Mouse (Mus musculus) heart, adult 18-20 months (tissue): ENCODE data around the gene Plekhg2. TPM values are rescaled to one million over a fixed set of nuclear protein-coding genes. Genes with fewer than 3 reads are reported as not detected.

Experiments used
- DNase-seq, 2 experiments: peaks; one replicate each; pipeline ENCODE4 v3.0.0; 2021 to 2022; ENCODE audit warnings: mixed read lengths in 1 of 2
- total RNA-seq, 2 experiments: library from RNA; stranded (reverse); gene quantifications; 2 replicates each; pipeline ENCODE4 v1.2.3; 2021

Gene Plekhg2
- total RNA-seq, 2 experiments from 2014 or later = 11.3 to 13.4 TPM

- no peak for DNase-seq
Observed at GRCm38 (mm10) chr7:28368276-28368920, 4.0 kb downstream of the Plekhg2 start.

GRCm38 (mm10) chr7:28367663-28368275 lies 4.6 kb downstream of the Plekhg2 start:
- no peak for DNase-seq

GRCm38 (mm10) chr7:28362441-28363060 lies 9.8 kb downstream of the Plekhg2 start:
- DNase-seq = no peak

- DNase-seq = no peak
Observed at GRCm38 (mm10) chr7:28361647-28362341, 10.6 kb downstream of the Plekhg2 start.

GRCm38 (mm10) chr7:28360291-28360690 lies 12.1 kb downstream of the Plekhg2 start:
- DNase-seq = no peak

GRCm38 (mm10) chr7:28359854-28360253 lies 12.5 kb downstream of the Plekhg2 start:
- DNase-seq = no peak

- no peak for DNase-seq
Observed at GRCm38 (mm10) chr7:28358431-28358830, 14.0 kb downstream of the Plekhg2 start.

GRCm38 (mm10) chr7:28357984-28358383 lies 14.4 kb downstream of the Plekhg2 start:
- no peak for DNase-seq

GRCm38 (mm10) chr7:28356981-28357380 lies 15.4 kb downstream of the Plekhg2 start:
- DNase-seq = peak; percentile 66 to 83

GRCm38 (mm10) chr7:28355221-28355620 lies 17.2 kb downstream of the Plekhg2 start:
- no peak for DNase-seq

- DNase-seq = no peak
Observed at GRCm38 (mm10) chr7:28354596-28354995, 17.8 kb downstream of the Plekhg2 start.

GRCm38 (mm10) chr7:28354113-28354581 lies 18.3 kb downstream of the Plekhg2 start:
- DNase-seq = no peak

- DNase-seq = no peak
Observed at GRCm38 (mm10) chr7:28353267-28353666, 19.1 kb downstream of the Plekhg2 start.

- no peak for DNase-seq
Observed at GRCm38 (mm10) chr7:28351676-28352191, 20.7 kb downstream of the Plekhg2 start.

GRCm38 (mm10) chr7:28350155-28350883 lies 22.1 kb downstream of the Plekhg2 start, which contains the start of gene Rps16:
Rps16 (plus strand) TSS chr7:28350652.
- DNase-seq = peak; percentile 98 to 99

GRCm38 (mm10) chr7:28348601-28349000 lies 23.8 kb downstream of the Plekhg2 start:
- DNase-seq = no peak

- DNase-seq = no peak
Observed at GRCm38 (mm10) chr7:28347746-28348145, 24.7 kb downstream of the Plekhg2 start.

GRCm38 (mm10) chr7:28344637-28345036 lies 27.8 kb downstream of the Plekhg2 start:
- DNase-seq = peak in 1 of 2 experiments; percentile 83

- DNase-seq = no peak
Observed at GRCm38 (mm10) chr7:28341381-28341780, 31.0 kb downstream of the Plekhg2 start.

- peak; percentile 77 to 79 for DNase-seq
Observed at GRCm38 (mm10) chr7:28339213-28339917, 33.0 kb downstream of the Plekhg2 start.
